In the genomic region with DNA sequence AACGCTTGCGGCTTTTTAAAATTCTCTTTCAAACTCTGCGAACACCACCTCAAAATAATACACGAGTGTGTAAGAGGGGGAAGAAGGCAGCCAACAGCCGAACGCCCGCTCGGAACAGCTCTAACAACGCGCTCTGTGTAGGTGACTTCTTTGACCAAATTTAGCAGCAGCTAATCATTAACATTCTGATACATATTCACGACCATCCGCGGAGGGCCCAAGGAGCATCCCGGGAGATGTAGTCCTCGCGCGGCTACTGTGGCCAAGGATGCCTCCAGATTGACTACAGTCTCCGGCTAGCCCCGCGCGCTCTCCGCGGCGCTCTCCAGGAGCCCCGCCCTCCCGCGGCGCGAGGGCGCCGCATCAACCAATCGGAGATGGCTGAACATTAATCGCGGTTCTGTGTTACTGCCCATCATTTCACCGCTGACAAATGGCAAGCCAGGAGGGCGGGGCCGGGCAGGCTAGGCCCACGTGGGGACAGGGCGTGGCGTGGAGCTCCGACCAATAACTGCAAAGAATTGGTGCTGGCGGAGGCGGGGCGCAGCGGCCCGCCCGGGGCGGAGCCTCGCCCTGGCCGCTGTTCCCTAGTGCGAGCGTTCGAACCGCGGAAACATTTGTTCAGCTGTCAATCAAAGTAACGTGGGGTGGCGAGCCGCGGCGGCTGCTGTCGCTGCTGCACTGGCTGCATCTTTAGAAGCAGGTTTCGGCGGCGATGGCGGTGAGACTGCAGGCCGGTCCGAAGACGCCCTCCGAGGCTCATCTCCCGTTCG, we compare ENCODE assay signal across 8 mouse cellular contexts. TPM values are rescaled to one million over a fixed set of nuclear protein-coding genes. Genes with fewer than 3 reads are reported as not detected.
A peak's percentile ranks its signal among the peaks of the same experiment; 100 is the strongest.
DNase-seq lines count a peak whose midpoint lies in the region; ATAC-seq lines count a peak whose summit lies in the region.

A gene (minus strand): TSS at position 135 of the 773 bp plus-strand sequence.

- peak; percentile 82 for ATAC-seq in megakaryocyte progenitor cell, adult 5-6 weeks (replicated peaks; ENCODE audit: poor library complexity)

- DNase-seq in adipocyte (ENCODE audit: low spot score) = peak; percentile 99
- peak; percentile 100 for DNase-seq in embryo, embryonic 10 days (ENCODE audit: low spot score)
- DNase-seq in gastrocnemius, postnatal 10 days = peak; percentile 100
- DNase-seq in induced T-regulatory cell, adult 2 months (ENCODE audit: low read depth) = peak; percentile 99
- DNase-seq in left cerebral cortex, adult 9 months (ENCODE audit: low spot score in 2 of 2) = peak; percentile 100
- DNase-seq in right cerebral cortex, postnatal 14 days = peak; percentile 100
- peak; percentile 100 for DNase-seq in urinary bladder, postnatal 36 days (ENCODE audit: low spot score in 2 of 2)

RNA-seq across cellular contexts. Expression of the gene that starts here (rescaled TPM):
- total RNA-seq in gastrocnemius, postnatal 10 days (2021) = 10 to 100 TPM; 20.3 to 21.1 TPM
- total RNA-seq in megakaryocyte progenitor cell, adult 5-6 weeks (2015) = 27.1 and 27.9 TPM in 2 replicates
- 15.4 and 18.2 TPM in 2 replicates for total RNA-seq in megakaryocyte progenitor cell, adult 5-6 weeks (2017)

Comparison
In these comparisons a context has a peak if more than half of its experiments do, and no peak if none do; other contexts are left out.
1. Peak in every context shown above with its lines: DNase-seq and ATAC-seq.